Mouse (Mus musculus) olfactory bulb, adult 2 months (tissue): ENCODE measurements around the gene Mmaa.

Experiments used
- CTCF ChIP-seq: fragments of 200-500 bp; IDR thresholded peaks from 2 replicates; pipeline ENCODE4 v1.5.1; 2012; ENCODE audit warnings: low read depth, mild to moderate bottlenecking, low read length, moderate library complexity; ENCODE audit not compliant: insufficient read depth
- POLR2A ChIP-seq: fragments of 200-500 bp; IDR thresholded peaks from 2 replicates; pipeline ENCODE4 v1.6.1; 2012; ENCODE audit warnings: mild to moderate bottlenecking, low read depth, low read length, moderate library complexity; ENCODE audit not compliant: insufficient read depth

GRCm38 (mm10) chr8:79294610-79295275, at the start of gene Mmaa:
- TF ChIP-seq POLR2A, result peak; percentile 87
- peak; percentile 6; the same call in 1 of the 2 replicates for TF ChIP-seq CTCF
